Mouse (Mus musculus): ENCODE data around the gene Ddx56. TPM values are rescaled to one million over a fixed set of nuclear protein-coding genes. Genes with fewer than 3 reads are reported as not detected.

Gene Ddx56
- total RNA-seq (2021) = 10 to 100 TPM; 27.1 to 35.2 TPM
- long read RNA-seq, experiment 1, transcript Ddx56-201 (14 exons, 1,956 nt) = major isoform, 24 of 35 reads
- long read RNA-seq, experiment 1, partial matches to known transcripts = 7 of 35 reads
- long read RNA-seq, experiment 1, other reads (novel, unspliced or antisense) = 4 of 35 reads
- long read RNA-seq, experiment 2, transcript Ddx56-201 (14 exons, 1,956 nt) = major isoform, 66 of 78 reads
- long read RNA-seq, experiment 2, partial matches to known transcripts = 3 of 78 reads
- long read RNA-seq, experiment 2, other reads (novel, unspliced or antisense) = 9 of 78 reads

GRCm38 (mm10) chr11:6267320-6268254 is at the start of gene Ddx56:
Gene Ddx56, minus strand, starts transcription at chr11:6267772.
- peak; percentile 90 for DNase-seq

DNA sequence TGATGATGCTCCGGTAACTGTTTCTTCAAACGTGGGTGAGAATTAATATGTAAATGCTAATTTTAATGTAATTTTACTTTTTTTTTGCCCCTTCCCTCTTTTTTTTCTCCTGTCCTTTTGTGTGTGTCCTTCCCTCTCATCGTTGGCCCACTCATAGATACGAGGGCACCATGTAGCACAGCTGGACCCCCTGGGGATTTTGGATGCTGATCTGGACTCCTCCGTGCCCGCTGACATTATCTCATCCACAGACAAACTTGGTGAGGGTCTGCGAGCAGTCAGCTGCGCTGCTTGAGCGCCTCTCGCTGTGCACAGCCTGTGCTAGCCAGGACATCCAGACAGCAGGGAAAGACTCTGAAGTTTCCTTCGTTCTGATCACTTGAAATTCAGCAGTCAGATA is 49.2 kb upstream of the Ddx56 start:
- DNase-seq = no peak

DNA sequence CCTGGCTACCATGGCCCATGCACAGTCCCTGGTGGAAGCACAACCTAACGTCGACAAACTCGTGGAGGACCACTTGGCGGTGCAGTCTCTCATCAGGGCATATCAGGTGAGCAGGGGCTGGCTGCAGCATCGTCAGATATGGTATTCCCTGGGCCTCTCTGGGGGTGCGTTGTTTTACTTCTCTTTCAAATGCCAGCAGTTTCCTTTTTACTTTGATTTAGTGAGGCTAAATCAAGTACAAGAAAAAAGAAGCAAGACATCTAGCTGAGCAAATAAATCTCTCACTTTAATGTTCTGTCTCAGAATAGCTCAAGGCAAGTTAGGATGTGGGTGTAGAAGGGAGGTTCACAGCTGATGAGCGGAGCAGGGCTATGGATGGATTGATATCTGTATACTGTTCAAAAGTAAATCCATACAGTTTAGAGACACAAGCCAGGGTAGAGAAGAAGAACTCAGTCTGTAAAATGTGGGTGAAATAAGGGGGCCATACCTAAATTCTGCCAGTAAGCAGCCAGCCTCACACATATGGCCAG is 46.4 kb upstream of the Ddx56 start:
- no peak for DNase-seq

- no peak for DNase-seq
These were observed 40.6 kb upstream of the Ddx56 start for GRCm38 (mm10) chr11:6308181-6308580.

- no peak for DNase-seq
These were observed 38.4 kb upstream of the Ddx56 start for GRCm38 (mm10) chr11:6305943-6306430.

- DNase-seq = no peak
These were observed 35.2 kb upstream of the Ddx56 start for GRCm38 (mm10) chr11:6302793-6303192.

DNA sequence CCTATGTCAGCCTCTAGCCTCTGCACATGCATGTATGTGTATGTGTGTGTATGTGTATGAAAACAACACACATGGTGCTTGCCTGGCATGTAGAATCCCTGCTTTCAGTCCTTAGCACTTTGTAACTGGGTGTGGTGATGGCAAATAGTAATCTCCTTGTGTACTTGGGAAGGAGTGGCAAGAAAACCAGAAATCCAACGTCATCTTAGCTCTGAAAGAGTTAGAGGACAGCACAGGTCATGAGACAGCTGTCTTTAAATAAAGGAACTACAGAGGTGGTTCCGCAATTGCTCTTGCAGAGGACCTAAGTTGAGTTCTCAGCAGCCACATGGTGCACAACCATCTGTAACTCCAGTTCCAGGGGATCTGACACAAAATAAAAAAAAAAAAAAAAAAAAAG is 31.9 kb upstream of the Ddx56 start:
- DNase-seq = no peak

GRCm38 (mm10) chr11:6296077-6296476 is 28.5 kb upstream of the Ddx56 start:
- no peak for DNase-seq

DNA sequence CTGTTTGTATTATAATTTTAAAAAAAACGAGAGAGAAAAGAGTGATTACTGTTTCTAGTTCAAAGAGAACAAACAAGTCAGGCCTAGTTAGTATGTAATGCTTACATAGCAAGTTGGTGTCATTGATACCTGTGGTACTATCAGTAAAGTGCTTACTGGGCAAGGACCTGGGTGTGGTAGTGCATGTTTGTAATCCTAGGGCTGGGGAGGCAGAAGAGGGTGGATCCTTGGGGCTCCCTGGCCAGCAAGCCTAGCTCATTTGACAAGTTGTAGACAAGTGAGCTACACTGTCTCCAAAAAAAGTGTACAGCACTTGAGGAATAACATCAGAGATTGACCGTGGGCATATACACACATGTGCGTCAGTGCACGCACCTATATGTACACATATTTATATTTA is 27.1 kb upstream of the Ddx56 start:
- peak; percentile 14 for DNase-seq

- no peak for DNase-seq
These were observed 26.0 kb upstream of the Ddx56 start for GRCm38 (mm10) chr11:6293601-6294000.

- DNase-seq = no peak
These were observed 25.4 kb upstream of the Ddx56 start for GRCm38 (mm10) chr11:6292988-6293349.

GRCm38 (mm10) chr11:6292116-6292987 is 24.8 kb upstream of the Ddx56 start:
- DNase-seq = peak; percentile 57

- peak; percentile 99 for DNase-seq
These were observed 24.0 kb upstream of the Ddx56 start, which contains the start of gene Ogdh for GRCm38 (mm10) chr11:6291401-6292115. Gene Ogdh, plus strand, starts transcription at chr11:6291633.

DNA sequence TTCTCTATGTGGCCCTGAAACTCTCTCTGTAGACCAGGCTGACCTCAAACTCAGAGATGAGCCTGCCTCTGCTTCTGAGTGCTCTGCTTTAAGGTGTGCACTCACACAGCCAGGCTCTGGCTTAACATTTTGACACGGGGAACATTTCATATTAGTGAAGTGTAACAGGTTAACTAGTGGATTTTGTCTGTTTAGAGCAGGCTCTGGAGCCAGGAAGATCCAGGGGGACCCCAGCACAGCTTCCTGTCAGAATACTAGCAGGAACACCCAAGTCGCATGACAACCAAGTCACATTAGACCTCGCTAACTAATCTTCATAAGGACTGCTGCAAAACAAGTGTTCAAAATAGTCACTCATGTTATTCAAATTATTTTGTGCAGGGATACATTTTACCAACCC is 23.3 kb upstream of the Ddx56 start:
- DNase-seq = no peak

- DNase-seq = no peak
These were observed 22.6 kb upstream of the Ddx56 start for GRCm38 (mm10) chr11:6290138-6290537.

- peak; percentile 65 for DNase-seq
These were observed 15.4 kb upstream of the Ddx56 start for GRCm38 (mm10) chr11:6282940-6283339.

DNA sequence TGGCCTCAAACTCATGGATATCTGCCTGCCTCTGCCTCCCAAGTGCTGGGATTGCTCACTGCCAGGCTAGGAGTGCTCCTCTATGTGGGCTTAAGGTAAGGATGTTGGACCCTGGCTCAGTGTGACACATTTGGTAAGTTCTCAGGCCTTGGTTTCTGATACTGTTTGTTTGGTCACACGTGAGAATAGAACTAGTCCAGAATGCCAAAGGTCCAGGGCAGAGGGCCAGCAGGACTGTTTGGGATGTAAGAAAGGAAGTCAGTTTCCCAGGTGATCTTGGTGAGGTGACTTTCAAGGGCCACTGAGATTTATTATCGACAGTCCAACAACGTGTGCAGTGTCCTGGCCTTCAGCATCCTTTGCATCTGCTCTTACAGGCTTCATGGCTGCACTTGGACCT is 8.9 kb upstream of the Ddx56 start:
- no peak for DNase-seq

DNA sequence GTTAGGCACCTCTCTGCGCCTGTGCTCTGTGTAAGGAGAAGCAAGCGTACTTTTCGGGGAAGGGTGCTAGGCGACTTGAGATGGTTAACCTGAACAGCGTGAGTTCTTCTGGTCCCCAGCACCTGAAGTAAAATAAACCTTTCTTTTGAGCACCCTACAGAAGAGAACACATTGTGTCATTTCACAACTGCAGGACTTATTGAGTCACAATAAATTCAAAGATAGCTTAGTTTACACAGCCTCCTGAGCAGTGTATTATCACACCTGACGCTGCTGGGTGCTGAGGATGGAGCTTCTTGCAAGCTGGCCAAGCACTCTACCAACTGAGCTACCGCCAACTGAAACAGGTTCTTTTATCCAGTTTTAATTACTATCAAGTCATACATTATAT is 7.5 kb upstream of the Ddx56 start:
- no peak for DNase-seq

DNA sequence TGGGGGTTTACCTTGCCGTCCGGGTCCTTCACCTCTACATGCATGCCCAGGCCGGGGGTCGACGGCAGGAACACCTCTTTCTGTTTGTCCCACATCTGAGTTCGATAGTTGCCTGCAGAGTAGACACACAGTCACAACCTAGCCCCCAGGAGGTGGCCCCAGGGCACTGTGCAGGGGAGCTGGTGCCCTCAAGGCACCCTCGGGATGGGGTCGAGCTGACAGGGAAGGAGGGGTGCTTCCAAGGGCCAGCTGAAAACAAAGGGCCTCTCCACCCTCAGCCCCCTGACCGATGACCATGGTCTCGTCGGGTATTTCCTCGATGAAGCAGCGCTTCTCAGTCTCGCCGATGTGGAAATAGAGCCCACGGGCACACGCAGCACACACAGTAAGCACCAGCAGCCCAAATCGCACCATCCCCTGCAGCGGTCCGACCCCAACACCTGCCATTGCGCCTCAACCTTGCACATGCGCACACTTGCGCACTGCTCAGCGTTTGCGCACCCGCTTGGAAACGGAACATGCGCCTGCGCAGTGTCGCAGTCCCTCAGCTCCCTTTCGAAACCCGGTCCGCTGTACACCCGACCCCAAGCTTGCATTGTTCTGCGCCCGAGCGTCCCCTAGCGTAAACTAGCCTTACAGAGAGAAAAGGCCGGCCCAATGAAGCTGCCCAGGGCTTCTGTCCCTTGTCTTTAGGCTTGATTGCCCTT is 7.0 kb upstream of the Ddx56 start, which contains the start of gene Tmed4:
Gene Tmed4 (minus strand): TSS at position 484 of the 707 bp plus-strand sequence.
- peak; percentile 96 for DNase-seq

GRCm38 (mm10) chr11:6273607-6274006 is 6.0 kb upstream of the Ddx56 start:
- no peak for DNase-seq
